Mouse (Mus musculus) left cerebral cortex, postnatal 14 days (tissue): Measurements from ENCODE around the gene Nup37. TPM values are rescaled to one million over a fixed set of nuclear protein-coding genes. Genes with fewer than 3 reads are reported as not detected.

ENCODE experiments used
- DNase-seq, 2 experiments: peaks; one replicate each; pipeline ENCODE4 v3.0.0; 2021 to 2022; ENCODE audit warnings: low spot score in 2 of 2, mixed read lengths in 1 of 2
- intact Hi-C: fragments of 180-260 bp; cut with DNase I; formaldehyde crosslinking; loops from one replicate; pipeline ENCODE4 v1.15.1; 2025
- total RNA-seq, 2 experiments: library from RNA; stranded (reverse); gene quantifications; 2 replicates each; pipeline ENCODE4 v1.2.3; 2021

Gene Nup37
- total RNA-seq, 2 experiments from 2014 or later = 5.7 to 7.4 TPM

DNA sequence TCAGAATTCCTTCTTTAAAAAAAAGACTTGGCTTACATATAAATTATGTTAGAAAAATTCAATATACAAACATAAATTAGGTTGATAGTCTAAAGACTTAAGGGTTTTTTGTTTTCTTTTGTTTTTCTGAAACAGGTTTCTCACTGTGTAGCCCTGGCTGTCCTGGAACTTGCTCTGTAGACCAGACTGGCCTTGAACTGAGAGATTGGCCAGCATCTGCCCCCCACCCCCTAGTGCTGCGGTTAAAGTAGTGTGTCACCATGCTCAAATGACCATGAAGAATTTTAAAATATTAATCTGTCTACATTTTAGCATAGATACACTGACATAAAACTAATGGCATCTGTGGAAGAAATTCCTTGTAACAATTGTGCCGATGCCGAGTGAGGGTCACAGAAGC, 71.4 kb downstream of the Nup37 start:
- intact Hi-C loops = no loop called here
- DNase-seq = no peak

DNA sequence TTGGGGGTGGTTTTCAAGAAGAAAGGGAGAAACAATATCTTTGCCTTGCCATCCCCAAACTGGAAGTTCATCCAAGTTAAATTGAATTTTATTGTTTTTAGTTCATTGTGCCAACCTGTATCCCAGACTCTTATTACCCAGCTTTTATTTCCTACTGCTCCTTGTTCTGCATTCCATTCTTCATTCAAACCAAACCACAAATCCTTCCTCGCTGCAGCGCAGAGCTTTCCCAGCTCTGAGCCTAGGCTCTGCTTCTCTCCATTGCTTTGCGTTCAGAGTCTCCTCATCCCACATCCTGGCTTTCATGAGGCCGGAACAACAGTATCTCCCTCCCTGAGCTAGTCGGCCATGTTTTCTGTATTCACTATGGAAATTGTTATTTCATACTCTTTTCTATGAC, 74.9 kb downstream of the Nup37 start:
- intact Hi-C loops = no loop called here

DNA sequence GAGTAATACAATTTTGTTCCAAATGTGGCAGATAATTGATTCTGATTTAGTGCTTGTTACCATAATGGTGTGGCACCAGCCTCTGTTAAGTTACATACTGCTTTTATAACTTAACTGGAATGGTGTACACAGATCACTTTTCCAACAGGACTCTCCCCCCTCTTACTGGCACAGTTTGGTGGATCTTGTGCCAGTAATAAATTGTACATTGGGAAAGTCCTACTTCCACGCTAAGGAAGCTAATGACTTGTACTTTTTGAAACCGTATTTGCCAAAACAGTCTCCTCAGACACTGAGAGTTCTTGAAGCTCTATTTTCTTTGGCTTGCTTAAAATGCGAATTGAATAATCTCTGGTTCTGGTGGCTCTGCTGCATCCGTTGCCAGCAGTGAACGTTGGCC, 78.6 kb downstream of the Nup37 start:
- intact Hi-C loops = no loop called here

More for the DNA sequence above, 74.9 kb downstream of the Nup37 start:
- DNase-seq = no peak

DNA sequence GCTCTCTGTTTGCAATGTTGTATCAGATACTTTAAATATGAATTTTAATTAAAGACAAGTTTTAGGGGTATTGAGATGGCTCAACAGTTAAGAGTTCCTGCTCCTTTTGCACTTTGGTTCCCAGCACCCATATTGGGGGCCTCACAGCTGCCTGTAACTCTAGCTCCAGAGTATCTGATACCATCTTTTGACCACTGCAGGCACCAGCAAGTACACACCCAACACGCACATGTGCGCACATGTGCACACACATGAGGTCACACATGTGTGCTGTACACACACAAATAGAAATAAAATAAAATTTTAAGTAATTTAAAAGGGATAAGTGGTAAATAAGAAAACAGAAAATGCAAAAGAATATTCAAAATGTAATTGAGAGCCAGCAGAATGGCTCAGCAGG, 81.2 kb downstream of the Nup37 start:
- intact Hi-C loops = no loop called here

More for the DNA sequence above, 78.6 kb downstream of the Nup37 start:
- DNase-seq = no peak

More for the DNA sequence above, 81.2 kb downstream of the Nup37 start:
- no peak for DNase-seq

Other genes starting within 250 kb of the Nup37 start
- gene Pmch, start 55.9 kb upstream of the Nup37 start, total RNA-seq = not detected
- under 1 TPM; 0.77 to 0.80 TPM for gene Parpbp, start 51 bp upstream of the Nup37 start, total RNA-seq
- gene Washc3, start 54.1 kb downstream of the Nup37 start, total RNA-seq = 10 to 100 TPM; 22.7 to 25.6 TPM
- gene Dram1, start 232.1 kb downstream of the Nup37 start, total RNA-seq = 1 to 10 TPM in 1 of 2 experiments, under 1 TPM in 1; 0.85 to 1.5 TPM
- gene Gnptab, start 232.1 kb downstream of the Nup37 start, total RNA-seq = 10 to 100 TPM; 81.4 to 93.4 TPM